Mouse (Mus musculus) CD4-positive naive resting alpha-beta T cell, adult 76 days (primary cell): Measurements from ENCODE around the gene Rock2. TPM values are rescaled to one million over a fixed set of nuclear protein-coding genes. Genes with fewer than 3 reads are reported as not detected.

ENCODE experiments used
- total RNA-seq: library from RNA; stranded (reverse); gene quantifications from one replicate; pipeline ENCODE4 v1.2.4, GENCODE M21; 2023

Rock2 gene
- 45.4 TPM for total RNA-seq

GRCm38 (mm10) chr12:16894396-16895220 is at the start of gene Rock2:
Gene Rock2, plus strand, starts transcription at chr12:16894895.

GRCm38 (mm10) chr12:16999739-17000497 is 105.2 kb downstream of the Rock2 start, which contains the start of gene Pqlc3:
Gene Pqlc3, minus strand, starts transcription at chr12:17000408.

DNA sequence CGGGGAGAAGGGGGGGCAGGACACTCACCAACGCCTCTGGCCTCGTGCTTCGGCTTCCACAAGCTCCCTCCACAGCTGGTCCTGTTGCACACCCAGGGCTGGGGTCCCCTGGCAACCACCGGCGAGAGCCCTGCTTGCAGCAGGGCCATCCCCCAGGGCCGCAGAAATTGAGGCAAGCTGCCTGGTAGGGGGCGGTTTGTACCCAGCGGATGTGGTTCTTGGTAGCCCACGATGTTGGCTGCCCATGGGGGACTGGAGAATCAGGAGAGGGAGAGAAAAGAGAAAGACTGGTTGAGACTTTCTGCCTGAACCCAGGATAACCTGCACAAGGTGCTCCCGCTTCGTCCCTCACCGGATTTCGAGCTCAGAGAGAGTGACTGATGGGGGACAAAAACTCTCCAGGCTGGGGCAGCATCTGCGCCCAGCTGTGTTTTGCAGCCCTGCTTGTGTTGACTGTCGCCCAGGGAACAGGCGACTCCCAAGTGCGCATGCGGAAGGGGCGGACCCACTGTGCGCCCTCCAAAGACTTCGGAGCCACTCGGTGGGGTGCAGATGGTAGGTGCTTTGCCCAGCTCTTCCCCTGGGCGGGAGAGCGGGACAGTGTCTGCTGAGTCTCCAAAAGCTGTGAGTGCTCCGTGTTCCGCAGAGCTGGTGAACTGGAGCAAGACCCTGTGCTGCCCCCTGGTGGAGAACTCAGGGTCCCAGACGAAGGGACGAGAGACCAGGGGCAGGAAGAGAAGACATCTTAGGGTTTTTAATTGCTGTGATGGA is 116.6 kb downstream of the Rock2 start, which contains the start of gene 2410004P03Rik:
Gene 2410004P03Rik (minus strand): TSS at position 628 of the 771 bp plus-strand sequence.

Other genes with a start within 250 kb of the Rock2 start
- not detected for gene Ntsr2, start 241.5 kb upstream of the Rock2 start, total RNA-seq
- gene Greb1, start 94.0 kb upstream of the Rock2 start, total RNA-seq, result 4.1 TPM
- gene E2f6, start 83.9 kb upstream of the Rock2 start, total RNA-seq, result 13.0 TPM
- gene Pqlc3, start 105.5 kb downstream of the Rock2 start, total RNA-seq, result 9.1 TPM
- gene 2410004P03Rik, start 116.8 kb downstream of the Rock2 start, total RNA-seq, result 1.3 TPM